Mouse (Mus musculus): ENCODE results near the gene Zfp827. TPM values are rescaled to one million over a fixed set of nuclear protein-coding genes. Genes with fewer than 3 reads are reported as not detected.
"Not testable (repeated sequence)": the region's sequence is repeated elsewhere in the genome, so short reads cannot be mapped to it uniquely, and the experiment has no call there.

The Zfp827 gene
- polyA plus RNA-seq, 1 experiment from 2014 or later: 2.9 TPM

DNA sequence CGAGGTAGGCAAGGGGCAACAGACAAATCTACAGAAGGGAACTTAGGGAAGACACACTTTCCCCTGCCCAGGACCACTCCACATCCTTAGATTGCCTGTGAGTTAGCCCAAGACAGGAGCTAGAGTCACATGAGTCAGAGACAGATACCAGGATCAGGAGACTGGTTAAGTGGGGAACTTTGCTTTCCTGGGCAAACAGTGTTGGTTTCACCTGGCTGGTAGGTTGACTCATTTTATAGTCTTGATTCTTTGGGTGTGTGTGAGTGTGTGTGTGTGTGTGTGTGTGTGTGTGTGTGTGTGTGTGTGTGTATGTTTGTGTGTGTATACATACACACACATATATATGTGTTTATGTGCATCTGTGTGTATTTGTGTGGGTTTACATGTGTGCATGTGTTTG is 93.4 kb downstream of the Zfp827 start:
- 76% methylated on average over 1 of the region's 1 CpGs for WGBS
- H3K36me3 ChIP-seq (ENCODE audit: control insufficient read depth, insufficient read depth, low read length): 0 out of 2 replicates have a peak, but pooled peaks cover 13% of the 10 kb centered on the region
- no peaks in the 10 kb centered on the region for H3K4me1 ChIP-seq (replicated peaks; ENCODE audit: control insufficient read depth, insufficient read depth)
- H3K9ac ChIP-seq (ENCODE audit: low read length): no peak overlapping the region
- DNase-seq (ENCODE audit: low spot score): no peak
- H3K27me3 ChIP-seq (ENCODE audit: control insufficient read depth, insufficient read depth, low read length): no peaks in the 10 kb centered on the region
- no peak overlapping the region for H3K27ac ChIP-seq (replicated peaks)
- no peaks in the 10 kb centered on the region for H3K9me3 ChIP-seq (ENCODE audit: control insufficient read depth, low read length)
- H3K4me2 ChIP-seq (replicated peaks; ENCODE audit: low read depth): no peak overlapping the region
- H3K4me3 ChIP-seq (ENCODE audit: low read depth, low read length): no peak overlapping the region
- peak; percentile 82 for ATAC-seq (ENCODE audit: low FRiP score, low TSS enrichment)
- TF ChIP-seq EP300 (optimal IDR thresholded peaks at IDR 0.05) (no peak), CTCF (IDR thresholded peaks at IDR 0.05; ENCODE audit: low read depth) (no peak)

DNA sequence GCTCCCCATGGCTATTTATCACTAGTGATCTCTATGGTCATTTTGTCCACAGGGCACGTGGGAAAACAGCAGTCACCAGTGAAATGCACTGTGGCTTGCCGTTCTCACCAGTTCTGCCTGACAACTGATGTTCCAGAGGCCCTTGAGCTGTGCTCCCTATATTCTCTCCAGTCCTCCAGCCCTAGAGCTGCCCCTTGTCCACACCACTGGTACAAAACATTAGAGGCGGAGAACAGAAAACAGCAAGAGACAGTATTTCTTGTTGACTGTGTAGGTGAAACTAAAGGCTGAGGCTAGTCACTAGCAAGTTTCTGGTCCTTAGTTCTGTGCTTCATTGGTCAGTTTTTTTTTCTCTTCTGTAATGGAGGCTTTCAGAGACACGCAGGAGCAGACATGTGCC is 96.0 kb downstream of the Zfp827 start:
- H3K27ac ChIP-seq (replicated peaks): no peak overlapping the region
- TF ChIP-seq CTCF (IDR thresholded peaks at IDR 0.05; ENCODE audit: low read depth): no peak
- TF ChIP-seq EP300 (optimal IDR thresholded peaks at IDR 0.05): no peak
- H3K27me3 ChIP-seq (ENCODE audit: control insufficient read depth, insufficient read depth, low read length): no peaks in the 10 kb centered on the region
- H3K4me2 ChIP-seq (replicated peaks; ENCODE audit: low read depth): no peak overlapping the region
- H3K4me3 ChIP-seq (ENCODE audit: low read depth, low read length): no peak overlapping the region
- no peaks in the 10 kb centered on the region for H3K4me1 ChIP-seq (replicated peaks; ENCODE audit: control insufficient read depth, insufficient read depth)
- ATAC-seq (ENCODE audit: low FRiP score, low TSS enrichment) (no peak), DNase-seq (ENCODE audit: low spot score) (no peak)
- H3K36me3 ChIP-seq (ENCODE audit: control insufficient read depth, insufficient read depth, low read length): 0 out of 2 replicates have a peak, but pooled peaks cover 11% of the 10 kb centered on the region
- 81% methylated on average over 4 of the region's 4 CpGs for WGBS
- H3K9me3 ChIP-seq (ENCODE audit: control insufficient read depth, low read length): no peaks in the 10 kb centered on the region
- no peak overlapping the region for H3K9ac ChIP-seq (ENCODE audit: low read length)

DNA sequence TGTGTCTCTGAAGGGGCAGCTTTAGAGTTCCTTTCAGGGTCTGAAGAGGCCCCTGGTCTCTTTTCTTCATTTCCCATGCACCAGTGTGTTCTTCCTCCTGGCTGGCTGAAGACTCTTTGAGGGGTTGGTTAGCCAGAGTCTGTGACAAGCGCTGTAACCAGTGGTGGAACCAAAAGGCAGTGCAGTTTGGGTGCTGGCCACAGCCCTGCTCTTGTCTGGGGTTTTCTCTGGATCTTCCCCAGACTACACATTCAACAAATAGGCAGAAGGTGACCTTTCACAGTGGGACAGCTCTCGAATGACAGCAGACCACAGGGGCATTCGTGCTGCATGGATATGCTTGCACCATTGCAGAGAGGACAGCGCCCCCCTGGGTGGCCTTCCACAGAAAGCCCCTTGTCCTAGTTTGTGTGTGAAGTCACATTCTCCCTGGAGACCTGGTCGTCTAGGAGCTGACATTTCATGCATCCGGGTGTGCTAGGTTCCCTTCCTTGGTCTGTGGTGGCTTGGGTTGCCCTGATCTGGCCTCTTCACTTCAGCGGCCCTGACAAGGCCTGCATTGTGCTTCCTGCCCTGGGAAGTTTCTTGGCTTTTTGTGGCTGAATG is 99.1 kb downstream of the Zfp827 start:
- Histone ChIP-seq H3K27me3 (ENCODE audit: control insufficient read depth, insufficient read depth, low read length) (no peaks in the 10 kb centered on the region), H3K36me3 (ENCODE audit: control insufficient read depth, insufficient read depth, low read length) (0 out of 2 replicates have a peak, but pooled peaks cover 4% of the 10 kb centered on the region), H3K4me1 (replicated peaks; ENCODE audit: control insufficient read depth, insufficient read depth) (no peaks in the 10 kb centered on the region), H3K4me3 (ENCODE audit: low read depth, low read length) (no peak overlapping the region), H3K27ac (replicated peaks) (no peak overlapping the region), H3K9me3 (ENCODE audit: control insufficient read depth, low read length) (no peaks in the 10 kb centered on the region), H3K9ac (ENCODE audit: low read length) (no peak overlapping the region), H3K4me2 (replicated peaks; ENCODE audit: low read depth) (no peak overlapping the region)
- TF ChIP-seq EP300 (optimal IDR thresholded peaks at IDR 0.05) (no peak), CTCF (IDR thresholded peaks at IDR 0.05; ENCODE audit: low read depth) (no peak)
- WGBS: 81% methylated on average over 7 of the region's 7 CpGs
- no peak for DNase-seq (ENCODE audit: low spot score)
- no peak for ATAC-seq (ENCODE audit: low FRiP score, low TSS enrichment)

DNA sequence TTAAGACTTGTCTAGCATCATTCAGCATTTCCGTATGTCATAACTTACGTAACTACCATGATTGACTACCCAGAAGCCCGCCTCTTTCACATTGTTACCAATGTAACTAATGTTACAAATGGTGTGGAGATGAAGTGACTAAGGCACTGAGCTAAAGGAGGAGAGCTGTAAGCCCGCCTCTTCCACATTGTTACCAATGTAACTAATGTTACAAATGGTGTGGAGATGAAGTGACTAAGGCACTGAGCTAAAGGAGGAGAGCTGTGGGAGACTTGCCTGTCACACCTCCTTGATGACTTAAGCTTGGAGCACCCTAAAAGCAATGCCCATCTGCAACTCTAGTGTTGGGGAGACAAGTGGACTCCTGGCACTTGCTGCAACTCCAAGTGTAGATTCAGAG is 100.3 kb downstream of the Zfp827 start:
- H3K4me1 ChIP-seq (replicated peaks; ENCODE audit: control insufficient read depth, insufficient read depth); DNase-seq (ENCODE audit: low spot score); H3K27me3 ChIP-seq (ENCODE audit: control insufficient read depth, insufficient read depth, low read length); H3K4me2 ChIP-seq (replicated peaks; ENCODE audit: low read depth); H3K27ac ChIP-seq (replicated peaks); H3K36me3 ChIP-seq (ENCODE audit: control insufficient read depth, insufficient read depth, low read length); H3K9ac ChIP-seq (ENCODE audit: low read length); H3K9me3 ChIP-seq (ENCODE audit: control insufficient read depth, low read length); H3K4me3 ChIP-seq (ENCODE audit: low read depth, low read length); ATAC-seq (ENCODE audit: low FRiP score, low TSS enrichment): not testable (repeated sequence)
- WGBS: 79% methylated on average over 4 of the region's 4 CpGs

DNA sequence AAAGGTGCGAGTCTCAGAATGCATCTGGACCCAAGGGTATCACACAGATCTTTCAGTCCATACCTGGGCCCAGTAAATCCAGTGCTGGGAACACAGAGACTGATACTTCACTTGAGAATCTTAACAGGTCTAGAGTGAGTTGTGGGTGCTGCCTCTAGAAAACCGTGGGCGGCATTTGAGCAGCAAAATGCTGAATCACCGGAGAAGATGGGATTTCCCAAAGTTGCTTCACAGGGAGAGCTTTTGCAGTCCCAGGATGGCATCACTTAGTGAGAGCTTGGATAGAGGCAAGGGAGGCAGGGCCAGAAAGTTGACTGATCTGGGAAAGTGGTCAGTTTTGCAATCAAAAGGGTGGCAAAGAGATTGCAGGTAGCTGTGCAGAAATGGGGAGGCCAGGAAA is 111.4 kb downstream of the Zfp827 start:
- H3K27me3 ChIP-seq (ENCODE audit: control insufficient read depth, insufficient read depth, low read length): no peaks in the 10 kb centered on the region
- no peaks in the 10 kb centered on the region for H3K9me3 ChIP-seq (ENCODE audit: control insufficient read depth, low read length)
- no peak overlapping the region for H3K9ac ChIP-seq (ENCODE audit: low read length)
- WGBS: 93% methylated on average over 4 of the region's 4 CpGs
- no peak overlapping the region for H3K27ac ChIP-seq (replicated peaks)
- no peaks in the 10 kb centered on the region for H3K4me1 ChIP-seq (replicated peaks; ENCODE audit: control insufficient read depth, insufficient read depth)
- ATAC-seq (ENCODE audit: low FRiP score, low TSS enrichment) (no peak), DNase-seq (ENCODE audit: low spot score) (no peak)
- H3K36me3 ChIP-seq (ENCODE audit: control insufficient read depth, insufficient read depth, low read length): peaks cover 3% of the 10 kb centered on the region; the same call in 1 of the 2 replicates
- no peak overlapping the region for H3K4me3 ChIP-seq (ENCODE audit: low read depth, low read length)
- TF ChIP-seq CTCF (IDR thresholded peaks at IDR 0.05; ENCODE audit: low read depth) (no peak), EP300 (optimal IDR thresholded peaks at IDR 0.05) (no peak)
- H3K4me2 ChIP-seq (replicated peaks; ENCODE audit: low read depth): no peak overlapping the region

DNA sequence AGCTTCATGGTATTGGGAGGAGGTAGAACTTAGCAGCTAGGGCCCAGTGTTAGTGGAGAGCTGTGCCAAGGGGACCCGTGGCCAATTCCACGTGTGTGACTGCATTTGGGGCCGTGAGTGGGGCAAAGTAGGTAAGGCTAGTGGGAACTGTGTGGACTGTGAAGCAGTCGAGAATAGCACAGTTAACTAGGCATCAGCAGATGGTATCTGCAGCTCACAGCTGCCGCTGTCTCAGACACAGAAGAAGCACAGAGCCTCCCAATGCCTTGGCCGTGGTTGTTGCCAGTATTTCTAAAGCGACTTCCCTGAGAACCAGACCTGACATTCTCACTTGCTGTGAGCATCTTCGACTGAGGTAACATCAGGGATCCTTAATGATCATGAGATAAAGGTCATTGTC is 112.7 kb downstream of the Zfp827 start:
- DNase-seq (ENCODE audit: low spot score): no peak
- no peaks in the 10 kb centered on the region for H3K4me1 ChIP-seq (replicated peaks; ENCODE audit: control insufficient read depth, insufficient read depth)
- no peaks in the 10 kb centered on the region for H3K27me3 ChIP-seq (ENCODE audit: control insufficient read depth, insufficient read depth, low read length)
- H3K27ac ChIP-seq (replicated peaks): no peak overlapping the region
- no peak for ATAC-seq (ENCODE audit: low FRiP score, low TSS enrichment)
- H3K36me3 ChIP-seq (ENCODE audit: control insufficient read depth, insufficient read depth, low read length): peaks cover 3% of the 10 kb centered on the region; the same call in 1 of the 2 replicates
- H3K4me3 ChIP-seq (ENCODE audit: low read depth, low read length): no peak overlapping the region
- no peak overlapping the region for H3K9ac ChIP-seq (ENCODE audit: low read length)
- no peak for TF ChIP-seq EP300 (optimal IDR thresholded peaks at IDR 0.05)
- TF ChIP-seq CTCF (IDR thresholded peaks at IDR 0.05; ENCODE audit: low read depth): no peak
- no peak overlapping the region for H3K4me2 ChIP-seq (replicated peaks; ENCODE audit: low read depth)
- no peaks in the 10 kb centered on the region for H3K9me3 ChIP-seq (ENCODE audit: control insufficient read depth, low read length)
- 87% methylated on average over 8 of the region's 8 CpGs for WGBS
